Mouse (Mus musculus): ENCODE results near the gene Evi5l. TPM values are rescaled to one million over a fixed set of nuclear protein-coding genes. Genes with fewer than 3 reads are reported as not detected.
A peak's percentile ranks its signal among the peaks of the same experiment; 100 is the strongest.
"Not testable (repeated sequence)": the region's sequence is repeated elsewhere in the genome, so short reads cannot be mapped to it uniquely, and the experiment has no call there.

Gene Evi5l
- polyA plus RNA-seq, 2 experiments = 24.6 to 35.9 TPM

GRCm38 (mm10) chr8:4249213-4249612, 82.8 kb downstream of the Evi5l start:
- Histone ChIP-seq H3K4me2 (replicated peaks; ENCODE audit: low read depth, low read length, severe bottlenecking) (no peak overlapping the region), H3K4me3 (replicated peaks; ENCODE audit: low read length) (no peak overlapping the region), H3K27me3 (ENCODE audit: control insufficient read depth, insufficient read depth, low read length) (no peaks in the 10 kb centered on the region), H3K9ac (ENCODE audit: low read depth, low read length, severe bottlenecking) (peak overlapping the region; percentile 25; the same call in 1 of the 2 replicates), H3K36me3 (ENCODE audit: control insufficient read depth, insufficient read depth, low read length) (peaks cover 47% of the 10 kb centered on the region), H3K4me1 (ENCODE audit: control insufficient read depth, insufficient read depth, low read length) (peaks cover 20% of the 10 kb centered on the region), H3K9me3 (ENCODE audit: control insufficient read depth, low read length) (no peaks in the 10 kb centered on the region), H3K27ac (replicated peaks; ENCODE audit: low read depth, low read length) (no peak overlapping the region)
- ATAC-seq (ENCODE audit: low FRiP score, low read depth) = no peak
- no peak for DNase-seq (ENCODE audit: low spot score)
- WGBS = 14% methylated on average over 23 of the region's 29 CpGs
- no peak for TF ChIP-seq POLR2A (IDR thresholded peaks at IDR 0.05; ENCODE audit: borderline replicate concordance, extremely low read depth, insufficient read depth, insufficient read length)

GRCm38 (mm10) chr8:4250306-4250970, 84.1 kb downstream of the Evi5l start:
- no peak overlapping the region for H3K9ac ChIP-seq (ENCODE audit: low read depth, low read length, severe bottlenecking)
- WGBS = 38% methylated on average over 26 of the region's 26 CpGs
- TF ChIP-seq POLR2A (IDR thresholded peaks at IDR 0.05; ENCODE audit: borderline replicate concordance, extremely low read depth, insufficient read depth, insufficient read length) = no peak
- DNase-seq (ENCODE audit: low spot score) (peak; percentile 68), ATAC-seq (ENCODE audit: low FRiP score, low read depth) (0 out of 2 replicates have a peak, but pooled peaks have one; percentile 13)
- no peak overlapping the region for H3K4me3 ChIP-seq (replicated peaks; ENCODE audit: low read length)
- H3K36me3 ChIP-seq (ENCODE audit: control insufficient read depth, insufficient read depth, low read length) = peaks cover 45% of the 10 kb centered on the region
- no peaks in the 10 kb centered on the region for H3K27me3 ChIP-seq (ENCODE audit: control insufficient read depth, insufficient read depth, low read length)
- H3K4me2 ChIP-seq (replicated peaks; ENCODE audit: low read depth, low read length, severe bottlenecking) = no peak overlapping the region
- H3K27ac ChIP-seq (replicated peaks; ENCODE audit: low read depth, low read length) = no peak overlapping the region
- H3K9me3 ChIP-seq (ENCODE audit: control insufficient read depth, low read length) = no peaks in the 10 kb centered on the region
- H3K4me1 ChIP-seq (ENCODE audit: control insufficient read depth, insufficient read depth, low read length) = peaks cover 21% of the 10 kb centered on the region

GRCm38 (mm10) chr8:4252116-4252760, 85.9 kb downstream of the Evi5l start:
- H3K4me2 ChIP-seq (replicated peaks; ENCODE audit: low read depth, low read length, severe bottlenecking) = peak overlapping the region; percentile 66
- no peaks in the 10 kb centered on the region for H3K27me3 ChIP-seq (ENCODE audit: control insufficient read depth, insufficient read depth, low read length)
- WGBS = 42% methylated on average over 8 of the region's 8 CpGs
- DNase-seq (ENCODE audit: low spot score) = no peak
- no peak for TF ChIP-seq POLR2A (IDR thresholded peaks at IDR 0.05; ENCODE audit: borderline replicate concordance, extremely low read depth, insufficient read depth, insufficient read length)
- peak overlapping the region; percentile 85; the same call in 1 of the 2 replicates for H3K9ac ChIP-seq (ENCODE audit: low read depth, low read length, severe bottlenecking)
- H3K9me3 ChIP-seq (ENCODE audit: control insufficient read depth, low read length) = no peaks in the 10 kb centered on the region
- 0 out of 2 replicates have a peak overlapping the region, but pooled peaks have one; percentile 28 for H3K27ac ChIP-seq (replicated peaks; ENCODE audit: low read depth, low read length)
- H3K4me3 ChIP-seq (replicated peaks; ENCODE audit: low read length) = peak overlapping the region; percentile 86
- H3K4me1 ChIP-seq (ENCODE audit: control insufficient read depth, insufficient read depth, low read length) = peaks cover 25% of the 10 kb centered on the region
- H3K36me3 ChIP-seq (ENCODE audit: control insufficient read depth, insufficient read depth, low read length) = peaks cover 40% of the 10 kb centered on the region
- no peak for ATAC-seq (ENCODE audit: low FRiP score, low read depth)

DNA sequence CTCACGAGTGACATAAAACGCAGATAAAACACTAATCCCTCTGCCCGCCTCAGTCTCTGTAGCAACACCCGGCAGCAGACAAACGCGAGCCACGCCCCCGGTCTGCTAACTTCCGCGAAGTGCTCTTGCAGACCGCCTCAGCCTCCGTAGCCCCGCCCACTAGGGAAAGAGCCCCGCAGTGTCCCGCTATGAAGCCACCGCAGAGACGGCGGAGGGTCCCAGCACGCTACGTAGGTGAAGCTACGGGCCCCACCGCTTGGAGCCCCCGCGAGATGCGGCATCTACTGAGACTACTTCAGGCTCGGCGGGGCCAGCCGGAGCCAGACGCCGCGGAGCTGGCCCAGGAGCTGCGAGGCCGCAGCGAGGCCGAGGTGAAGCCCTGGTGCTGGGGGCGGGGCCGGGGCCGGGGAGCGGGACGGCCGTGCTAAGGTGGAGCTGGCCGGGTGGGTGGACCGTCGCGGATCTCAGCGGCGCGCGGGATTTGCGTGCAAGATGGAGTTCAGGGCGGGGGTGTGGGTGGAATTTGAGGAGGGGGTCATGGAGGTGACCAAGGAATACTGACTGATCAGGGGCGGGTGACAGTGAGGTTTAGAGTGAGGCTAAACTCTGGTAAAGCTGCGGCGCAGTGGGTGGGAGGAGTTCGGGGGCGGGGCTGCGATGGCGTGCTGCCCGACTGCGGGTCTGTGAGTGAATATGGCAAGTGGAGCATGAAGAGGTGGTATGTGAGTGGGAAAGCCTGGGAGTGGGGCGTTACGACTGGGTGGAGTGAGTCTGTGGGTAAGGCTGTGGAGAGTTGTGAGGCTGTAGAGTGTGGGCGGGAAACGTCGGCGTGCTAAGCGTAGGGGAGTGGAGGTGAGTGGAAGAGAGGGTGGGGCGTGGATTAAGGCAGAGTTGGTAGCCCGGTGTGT, 86.8 kb downstream of the Evi5l start, which contains the start of gene Snapc2:
TSS of gene Snapc2 (plus strand) at position 147 of the 908 bp plus-strand sequence.
- Histone ChIP-seq H3K9ac (ENCODE audit: low read depth, low read length, severe bottlenecking) (peak within 1 kb of the TSS; percentile 85), H3K4me2 (replicated peaks; ENCODE audit: low read depth, low read length, severe bottlenecking) (peak within 1 kb of the TSS; percentile 76), H3K36me3 (ENCODE audit: control insufficient read depth, insufficient read depth, low read length) (peaks cover 31% of the 10 kb centered on the region), H3K27ac (replicated peaks; ENCODE audit: low read depth, low read length) (peak within 1 kb of the TSS; percentile 86), H3K4me3 (replicated peaks; ENCODE audit: low read length) (peak within 1 kb of the TSS; percentile 86), H3K27me3 (ENCODE audit: control insufficient read depth, insufficient read depth, low read length) (no peaks in the 10 kb centered on the region), H3K9me3 (ENCODE audit: control insufficient read depth, low read length) (no peaks in the 10 kb centered on the region), H3K4me1 (ENCODE audit: control insufficient read depth, insufficient read depth, low read length) (peaks cover 32% of the 10 kb centered on the region)
- TF ChIP-seq POLR2A (IDR thresholded peaks at IDR 0.05; ENCODE audit: borderline replicate concordance, extremely low read depth, insufficient read depth, insufficient read length) = peak; percentile 57; the same call in 1 of the 2 replicates
- WGBS = 2% methylated on average over 68 of the region's 69 CpGs
- DNase-seq (ENCODE audit: low spot score) (peak; percentile 95), ATAC-seq (ENCODE audit: low FRiP score, low read depth) (peak; percentile 92)

DNA sequence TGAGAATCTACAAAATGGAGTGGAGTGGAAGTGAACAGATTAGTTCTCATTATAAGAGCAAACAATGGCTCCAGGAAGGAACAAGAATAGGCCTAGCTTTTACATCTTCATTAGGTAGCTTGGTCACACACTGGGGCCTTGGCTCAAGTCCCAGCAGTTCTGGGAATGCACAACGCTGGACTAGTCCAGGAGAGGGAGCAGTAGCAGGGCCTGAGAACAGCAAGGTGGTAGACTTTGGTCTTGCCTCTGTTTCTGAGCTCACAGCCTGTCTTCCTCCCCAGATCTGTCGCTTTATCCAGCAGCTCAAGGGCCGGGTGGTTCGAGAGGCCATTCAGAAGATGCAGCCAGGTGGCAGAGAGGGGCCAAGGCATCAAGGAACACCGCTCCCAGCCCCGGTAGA, 87.6 kb downstream of the Evi5l start:
- peak overlapping the region; percentile 76 for H3K4me2 ChIP-seq (replicated peaks; ENCODE audit: low read depth, low read length, severe bottlenecking)
- DNase-seq (ENCODE audit: low spot score) = peak; percentile 40
- peaks cover 26% of the 10 kb centered on the region for H3K4me1 ChIP-seq (ENCODE audit: control insufficient read depth, insufficient read depth, low read length)
- H3K27ac ChIP-seq (replicated peaks; ENCODE audit: low read depth, low read length) = 0 out of 2 replicates have a peak overlapping the region, but pooled peaks have one; percentile 19
- H3K9ac ChIP-seq (ENCODE audit: low read depth, low read length, severe bottlenecking) = peak overlapping the region; percentile 85
- no peak for TF ChIP-seq POLR2A (IDR thresholded peaks at IDR 0.05; ENCODE audit: borderline replicate concordance, extremely low read depth, insufficient read depth, insufficient read length)
- H3K27me3 ChIP-seq (ENCODE audit: control insufficient read depth, insufficient read depth, low read length) = no peaks in the 10 kb centered on the region
- WGBS = 74% methylated on average over 6 of the region's 6 CpGs
- H3K9me3 ChIP-seq (ENCODE audit: control insufficient read depth, low read length) = no peaks in the 10 kb centered on the region
- H3K36me3 ChIP-seq (ENCODE audit: control insufficient read depth, insufficient read depth, low read length) = peaks cover 28% of the 10 kb centered on the region
- peak overlapping the region; percentile 86 for H3K4me3 ChIP-seq (replicated peaks; ENCODE audit: low read length)
- no peak for ATAC-seq (ENCODE audit: low FRiP score, low read depth)

DNA sequence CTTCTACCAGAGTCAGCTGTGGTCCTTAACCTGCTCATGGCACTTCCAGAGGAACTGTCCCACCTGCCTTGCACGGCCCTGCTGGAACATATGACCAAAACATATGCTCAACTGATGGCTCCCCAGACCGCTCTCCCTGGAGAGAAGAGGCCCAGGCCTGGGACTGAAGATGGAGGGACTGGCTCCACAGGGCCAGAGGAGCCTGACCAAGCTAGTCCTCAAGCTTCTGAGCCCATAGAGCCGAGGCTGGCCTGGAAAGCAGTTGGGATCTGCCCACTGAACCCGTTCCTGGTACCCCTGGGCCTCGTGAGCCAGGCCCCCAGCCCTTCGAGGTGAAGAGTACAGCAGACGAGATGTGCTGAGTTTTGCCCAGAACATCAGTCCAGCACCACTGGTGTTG, 89.1 kb downstream of the Evi5l start:
- H3K9me3 ChIP-seq (ENCODE audit: control insufficient read depth, low read length); H3K27ac ChIP-seq (replicated peaks; ENCODE audit: low read depth, low read length); H3K4me3 ChIP-seq (replicated peaks; ENCODE audit: low read length); H3K4me2 ChIP-seq (replicated peaks; ENCODE audit: low read depth, low read length, severe bottlenecking); ATAC-seq (ENCODE audit: low FRiP score, low read depth); H3K9ac ChIP-seq (ENCODE audit: low read depth, low read length, severe bottlenecking); H3K27me3 ChIP-seq (ENCODE audit: control insufficient read depth, insufficient read depth, low read length); DNase-seq (ENCODE audit: low spot score): not testable (repeated sequence)
- peaks cover 25% of the 10 kb centered on the region for H3K4me1 ChIP-seq (ENCODE audit: control insufficient read depth, insufficient read depth, low read length)
- H3K36me3 ChIP-seq (ENCODE audit: control insufficient read depth, insufficient read depth, low read length) = peaks cover 34% of the 10 kb centered on the region
- WGBS = 75% methylated on average over 7 of the region's 7 CpGs

Data from limb, embryonic 14.5 days (tissue).